Mouse (Mus musculus) CH12.LX (cell line): ENCODE data around the gene Pigl. TPM values are rescaled to one million over a fixed set of nuclear protein-coding genes. Genes with fewer than 3 reads are reported as not detected.

ENCODE experiments used
- DNase-seq: peaks from one replicate; pipeline ENCODE4 v3.0.0-alpha.2; 2013; ENCODE audit errors: extremely low read depth
- H3K27ac ChIP-seq: 2 replicates; pipeline ENCODE4 v1.5.1; 2012; ENCODE audit warnings: low read depth, mild to moderate bottlenecking, control low read depth, moderate library complexity; ENCODE audit not compliant: insufficient read depth
- H3K27me3 ChIP-seq: replicated peaks from 2 replicates; pipeline ENCODE3; 2012; ENCODE audit warnings: inconsistent platforms
- H3K36me3 ChIP-seq, 2 experiments: replicated peaks in 1 of 2; 2 replicates each; pipeline versions ENCODE3 to v1.6.1; 2012; ENCODE audit warnings: inconsistent platforms in 1 of 2, low read length in 1 of 2, mild to moderate bottlenecking in 1 of 2, mixed read lengths in 1 of 2, moderate library complexity in 1 of 2; ENCODE audit not compliant: control insufficient read depth in 1 of 2, insufficient read depth in 1 of 2
- H3K4me1 ChIP-seq, 2 experiments: 2 replicates each; pipeline ENCODE4 v1.6.1; 2012; ENCODE audit warnings: inconsistent platforms in 1 of 2, moderate library complexity in 1 of 2; ENCODE audit not compliant: insufficient read depth in 2 of 2, control insufficient read depth in 1 of 2
- H3K4me2 ChIP-seq: 2 replicates; pipeline ENCODE4 v1.6.1; 2012; ENCODE audit warnings: low read depth, mild to moderate bottlenecking, control low read depth; ENCODE audit not compliant: poor library complexity, insufficient read depth, severe bottlenecking
- H3K4me3 ChIP-seq, 3 experiments: fragments of 150-350 bp in 1 of 3; sonication (generic) in 1 of 3; replicated peaks in 1 of 3; 2 replicates each; pipeline versions ENCODE3 to v1.5.1; 2011 to 2012; ENCODE audit warnings: low read depth in 2 of 3, low read length in 2 of 3, mild to moderate bottlenecking in 2 of 3, moderate library complexity in 2 of 3, control low read depth in 1 of 3, improper control_type of control experiment in 1 of 3, inconsistent platforms in 1 of 3, mixed read lengths in 1 of 3; ENCODE audit not compliant: poor library complexity in 1 of 3
- H3K79me2 ChIP-seq: replicated peaks from 2 replicates; pipeline ENCODE4 v1.6.1; 2012; ENCODE audit warnings: mild to moderate bottlenecking, moderate library complexity; ENCODE audit not compliant: control insufficient read depth, poor library complexity, insufficient read depth, severe bottlenecking; ENCODE audit errors: extremely low read depth
- H3K9ac ChIP-seq: 2 replicates; pipeline ENCODE4 v1.6.1; 2012; ENCODE audit warnings: low read depth, mild to moderate bottlenecking, control low read depth, moderate library complexity; ENCODE audit not compliant: insufficient read depth
- H3K9me3 ChIP-seq: replicated peaks from 2 replicates; pipeline ENCODE3; 2012; ENCODE audit warnings: low read length, inconsistent platforms, mixed read lengths
- BHLHE40 ChIP-seq: IDR thresholded peaks from 2 replicates; pipeline ENCODE4 v1.6.1; 2011; ENCODE audit warnings: mild to moderate bottlenecking, low read depth, low read length, improper control_type of control experiment
- CHD2 ChIP-seq: IDR thresholded peaks from 2 replicates; pipeline ENCODE4 v1.6.1; 2011; ENCODE audit warnings: low read length, improper control_type of control experiment
- CTCF ChIP-seq, 2 experiments: IDR thresholded peaks in 1 of 2; conservative IDR thresholded peaks in 1 of 2; 2 replicates each; pipeline ENCODE4 v1.5.1; 2011 to 2012; ENCODE audit warnings: low read depth in 2 of 2, low read length in 2 of 2, improper control_type of control experiment in 1 of 2, inconsistent platforms in 1 of 2, mild to moderate bottlenecking in 1 of 2, moderate library complexity in 1 of 2
- E2F4 ChIP-seq: IDR thresholded peaks from 2 replicates; pipeline ENCODE4 v1.6.1; 2011; ENCODE audit warnings: low read depth, low read length, improper control_type of control experiment; ENCODE audit not compliant: insufficient replicate concordance
- EP300 ChIP-seq: IDR thresholded peaks from 2 replicates; pipeline ENCODE4 v1.6.1; 2011; ENCODE audit warnings: low read length, improper control_type of control experiment
- HCFC1 ChIP-seq: IDR thresholded peaks from 2 replicates; pipeline ENCODE4 v1.6.1; 2012; ENCODE audit warnings: low read depth, mild to moderate bottlenecking, inconsistent platforms, low read length, improper control_type of control experiment
- KAT2A ChIP-seq: IDR thresholded peaks from 2 replicates; pipeline ENCODE4 v1.6.1; 2012; ENCODE audit warnings: low read length, improper control_type of control experiment, inconsistent platforms; ENCODE audit not compliant: insufficient replicate concordance
- MAX ChIP-seq: IDR thresholded peaks from 2 replicates; pipeline ENCODE4 v1.6.1; 2011; ENCODE audit warnings: low read length, improper control_type of control experiment
- MEF2A ChIP-seq: IDR thresholded peaks from 2 replicates; pipeline ENCODE4 v1.6.1; 2014; ENCODE audit warnings: low read depth, mild to moderate bottlenecking, inconsistent platforms, low read length, improper control_type of control experiment, borderline replicate concordance
- NELFE ChIP-seq: IDR thresholded peaks from 2 replicates; pipeline ENCODE4 v1.6.1; 2011; ENCODE audit warnings: low read depth, low read length, improper control_type of control experiment
- POLR2AphosphoS2 ChIP-seq: IDR thresholded peaks from 2 replicates; pipeline ENCODE4 v1.6.1; 2011; ENCODE audit warnings: low read depth, low read length, improper control_type of control experiment
- RCOR1 ChIP-seq: conservative IDR thresholded peaks from 2 replicates; pipeline ENCODE4 v1.6.1; 2012; ENCODE audit warnings: low read depth, mild to moderate bottlenecking, inconsistent platforms, low read length, improper control_type of control experiment
- SMC3 ChIP-seq: IDR thresholded peaks from 2 replicates; pipeline ENCODE4 v1.6.1; 2011; ENCODE audit warnings: low read depth, low read length, improper control_type of control experiment
- TBP ChIP-seq: conservative IDR thresholded peaks from 2 replicates; pipeline ENCODE4 v1.6.1; 2011; ENCODE audit warnings: low read depth, low read length, improper control_type of control experiment
- TCF12 ChIP-seq: IDR thresholded peaks from 2 replicates; pipeline ENCODE4 v1.6.1; 2014; ENCODE audit warnings: low read depth, mild to moderate bottlenecking, inconsistent platforms, low read length, improper control_type of control experiment
- UBTF ChIP-seq: IDR thresholded peaks from 2 replicates; pipeline ENCODE4 v1.6.1; 2012; ENCODE audit warnings: low read depth, mild to moderate bottlenecking, inconsistent platforms, low read length, improper control_type of control experiment, moderate library complexity
- USF1 ChIP-seq: IDR thresholded peaks from 2 replicates; pipeline ENCODE4 v1.6.1; 2014; ENCODE audit warnings: low read depth, mild to moderate bottlenecking, inconsistent platforms, low read length, improper control_type of control experiment
- USF2 ChIP-seq: conservative IDR thresholded peaks from 2 replicates; pipeline ENCODE4 v1.6.1; 2011; ENCODE audit warnings: low read depth, low read length, improper control_type of control experiment
- ZC3H11A ChIP-seq: IDR thresholded peaks from 2 replicates; pipeline ENCODE4 v1.6.1; 2012; ENCODE audit warnings: low read depth, mild to moderate bottlenecking, inconsistent platforms, low read length, improper control_type of control experiment
- ZKSCAN1 ChIP-seq: IDR thresholded peaks from 2 replicates; pipeline ENCODE4 v1.6.1; 2012; ENCODE audit warnings: low read depth, inconsistent platforms, low read length, improper control_type of control experiment, borderline replicate concordance
- ZNF384 ChIP-seq: IDR thresholded peaks from 2 replicates; pipeline ENCODE4 v1.6.1; 2012; ENCODE audit warnings: low read depth, low read length, improper control_type of control experiment, inconsistent platforms
- dilution Hi-C: fragments of 300-500 bp; cut with MboI; formaldehyde crosslinking; loops from 2 replicates; pipeline ENCODE4 v1.14.3; 2020; ENCODE audit warnings: low sequenced_read_pairs; ENCODE audit not compliant: extremely low pct_unique_long_range_greater_than_20kb, extremely low pct_ligation_motif_present
- in situ Hi-C: fragments of 300-500 bp; cut with MboI; formaldehyde crosslinking; loops from 3 replicates; pipeline ENCODE4 v1.14.3; 2019; ENCODE audit warnings: low sequenced_read_pairs, low pct_ligation_motif_present, low pct_unique_long_range_greater_than_20kb, mixed read lengths
- polyA plus RNA-seq: library from polyadenylated mRNA; unstranded; fragments of >175 nt; gene quantifications from 2 replicates; pipeline ENCODE4 v1.2.1, GENCODE M21; 2012; ENCODE audit warnings: low read depth; ENCODE audit not compliant: insufficient read length
- total RNA-seq, 2 experiments: library from RNA; depleted of rRNA; stranded (reverse); fragments of 300-350 nt in 1 of 2; fragments of >200 nt in 1 of 2; gene quantifications; 2 replicates each; pipeline ENCODE4 v1.2.3; 2012 to 2014

Pigl gene
- total and polyA plus RNA-seq, 3 experiments, result 4.4 to 9.1 (median 5.6) TPM

DNA sequence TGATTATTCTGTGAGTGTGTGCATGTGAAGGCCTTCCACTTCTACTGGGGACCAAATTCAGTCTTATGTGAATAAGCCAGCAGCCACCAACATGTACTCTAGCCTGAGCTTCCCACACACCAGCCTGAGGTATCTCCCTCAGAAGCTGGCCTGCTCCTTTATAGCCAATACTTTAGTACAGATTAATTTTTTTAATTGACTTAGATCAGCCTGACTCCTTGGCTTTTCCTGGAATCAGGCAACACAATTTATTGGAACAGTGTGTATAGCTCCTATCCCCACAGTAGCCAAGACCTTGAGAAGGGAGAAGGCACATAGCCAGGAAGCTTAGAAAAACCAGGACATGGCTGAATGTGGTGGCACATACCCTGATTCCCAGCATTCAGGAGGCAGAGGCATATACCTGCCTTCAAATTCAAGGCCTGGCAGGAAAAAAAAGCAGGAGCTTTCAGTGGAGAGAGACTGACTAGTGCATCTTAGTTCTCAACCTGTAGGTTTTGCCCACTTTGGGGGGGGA is 97.7 kb downstream of the Pigl start:
- Histone ChIP-seq H3K36me3 (peaks cover 18 to 26% of the 10 kb centered on the region in 2 experiments), H3K9me3 (peaks cover 3% of the 10 kb centered on the region), H3K27ac (no peak overlapping the region), H3K4me3 (no peak overlapping the region), H3K79me2 (peaks cover 31% of the 10 kb centered on the region), H3K27me3 (no peaks in the 10 kb centered on the region), H3K4me2 (no peak overlapping the region), H3K9ac (no peak overlapping the region), H3K4me1 (peaks cover 6 to 41% of the 10 kb centered on the region in 2 experiments; a peak in 3 of 4 replicates)
- dilution Hi-C loops, result no loop called here
- in situ Hi-C loops, result no loop called here
- no peak for DNase-seq
- TF ChIP-seq KAT2A (no peak), ZC3H11A (no peak), TCF12 (no peak), UBTF (no peak), BHLHE40 (no peak), E2F4 (no peak), SMC3 (no peak), HCFC1 (no peak), CHD2 (peak; percentile 8; the same call in 1 of the 2 replicates)

DNA sequence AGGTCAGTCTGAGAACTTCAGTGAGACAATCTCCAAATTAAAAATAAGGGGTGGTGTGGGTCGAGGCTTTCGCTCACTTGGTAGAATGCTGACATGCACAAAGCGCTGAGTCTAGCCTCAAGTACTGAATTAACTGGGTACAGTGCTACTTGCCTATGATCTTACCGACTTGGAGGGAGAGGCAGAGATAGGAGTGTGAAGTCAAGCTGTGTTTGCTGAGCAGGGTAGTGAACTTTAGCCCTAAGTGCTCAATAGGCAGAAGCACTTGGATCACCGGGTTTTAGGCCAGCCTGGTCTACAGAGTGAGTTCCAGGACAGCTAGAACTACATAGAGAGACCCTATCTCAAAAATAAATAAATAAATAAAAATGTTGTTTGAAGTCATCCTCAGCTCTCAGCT is 98.9 kb downstream of the Pigl start:
- no peak overlapping the region for H3K4me2 ChIP-seq

More for the DNA sequence above, 98.9 kb downstream of the Pigl start:
- peaks cover 3% of the 10 kb centered on the region for H3K9me3 ChIP-seq
- H3K27me3 ChIP-seq, result no peaks in the 10 kb centered on the region
- DNase-seq, result no peak
- H3K27ac ChIP-seq, result no peak overlapping the region
- in situ Hi-C loops, result no loop called here
- dilution Hi-C loops, result no loop called here
- peaks cover 6 to 41% of the 10 kb centered on the region in 2 experiments; a peak in 3 of 4 replicates for H3K4me1 ChIP-seq
- peaks cover 24% of the 10 kb centered on the region for H3K79me2 ChIP-seq
- TF ChIP-seq ZKSCAN1, result no peak
- TF ChIP-seq MAX, result no peak
- TF ChIP-seq ZNF384, result no peak
- TF ChIP-seq CTCF (conservative IDR thresholded peaks at IDR 0.05 in 1 of 2, IDR thresholded peaks at IDR 0.05 in 1 of 2; ENCODE audit: low read depth in 2 of 2, low read length in 2 of 2), result no peak
- no peak for TF ChIP-seq USF2
- TF ChIP-seq UBTF, result no peak
- TF ChIP-seq TBP, result no peak
- TF ChIP-seq SMC3, result no peak
- TF ChIP-seq MEF2A, result no peak
- no peak for TF ChIP-seq POLR2AphosphoS2
- no peak for TF ChIP-seq RCOR1
- TF ChIP-seq EP300, result no peak
- TF ChIP-seq USF1, result no peak
- no peak for TF ChIP-seq NELFE
- no peak for TF ChIP-seq KAT2A
- H3K4me3 ChIP-seq, result no peak overlapping the region
- peaks cover 18 to 26% of the 10 kb centered on the region in 2 experiments for H3K36me3 ChIP-seq
- H3K9ac ChIP-seq, result no peak overlapping the region
